Mouse (Mus musculus): ENCODE data around the gene Gpr37. TPM values are rescaled to one million over a fixed set of nuclear protein-coding genes. Genes with fewer than 3 reads are reported as not detected.
A peak's percentile ranks its signal among the peaks of the same experiment; 100 is the strongest.

Gene Gpr37
- 2.2 and 3.1 TPM in 2 replicates for polyA plus RNA-seq (2014; fragmentation: Nextera tagmentation; extraction: Ambion mirVana)

DNA sequence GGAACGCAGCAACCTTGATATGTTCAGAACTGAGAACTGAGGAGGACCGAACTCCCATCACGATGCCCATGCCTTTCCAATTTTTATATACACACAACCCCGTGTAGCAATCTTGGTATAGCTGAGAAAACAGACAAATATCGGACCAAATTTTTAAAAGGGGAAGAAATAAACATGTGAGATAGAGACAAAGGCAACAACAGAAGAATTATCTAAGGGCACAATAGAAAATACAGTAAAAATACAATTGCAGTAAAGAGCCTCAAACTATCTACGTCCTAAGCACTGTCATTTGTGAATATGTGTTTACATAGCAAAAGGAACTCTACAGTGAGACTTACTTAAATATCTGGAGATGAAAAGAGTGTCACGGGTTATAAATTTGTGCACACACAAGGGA is at the start of gene Gpr37:
TSS of gene Gpr37 (minus strand) at position 101 of the 400 bp plus-strand sequence.
- DNase-seq (no peak), ATAC-seq (ENCODE audit: low FRiP score, low TSS enrichment) (0 out of 2 replicates have a peak, but pooled peaks have one; percentile 1)
- Histone ChIP-seq H3K9ac (replicated peaks; ENCODE audit: low read length) (peak within 1 kb of the TSS; percentile 61), H3K27me3 (ENCODE audit: control insufficient read depth, insufficient read depth, low read length) (peaks cover 6% of the 10 kb centered on the region; the same call in 1 of the 2 replicates), H3K27ac (replicated peaks; ENCODE audit: low read depth, low read length) (peak within 1 kb of the TSS; percentile 65), H3K4me2 (ENCODE audit: low read length) (peak within 1 kb of the TSS; percentile 91), H3K36me3 (ENCODE audit: control insufficient read depth, insufficient read depth, low read length) (no peaks in the 10 kb centered on the region), H3K9me3 (ENCODE audit: control insufficient read depth, low read length) (no peaks in the 10 kb centered on the region), H3K4me3 (replicated peaks; ENCODE audit: low read depth, low read length) (peak within 1 kb of the TSS; percentile 57), H3K4me1 (ENCODE audit: control insufficient read depth, insufficient read depth, low read length) (peaks cover 17% of the 10 kb centered on the region)
- 35% methylated on average over 7 of the region's 7 CpGs for WGBS

DNA sequence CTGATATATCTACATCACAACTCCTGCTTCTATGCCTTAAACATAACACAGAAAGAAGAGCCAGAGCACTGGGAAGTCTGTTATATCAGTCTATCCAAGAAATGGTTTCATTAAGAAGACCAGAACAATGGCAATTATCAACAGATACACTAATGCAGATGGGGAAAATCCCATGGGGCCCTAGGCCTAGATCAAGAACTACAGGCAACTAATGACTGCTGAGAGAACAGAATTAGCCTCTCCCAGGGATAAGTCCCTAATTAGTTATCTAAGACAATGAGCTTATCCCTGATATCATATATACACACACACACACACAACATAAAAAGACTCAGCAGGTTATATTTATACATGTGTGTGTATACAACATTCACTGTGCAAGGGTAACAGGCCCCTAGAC is 46.0 kb upstream of the Gpr37 start:
- Histone ChIP-seq H3K27ac (replicated peaks; ENCODE audit: low read depth, low read length) (no peak overlapping the region), H3K4me1 (ENCODE audit: control insufficient read depth, insufficient read depth, low read length) (no peaks in the 10 kb centered on the region), H3K27me3 (ENCODE audit: control insufficient read depth, insufficient read depth, low read length) (no peaks in the 10 kb centered on the region), H3K4me2 (ENCODE audit: low read length) (no peak overlapping the region), H3K9ac (replicated peaks; ENCODE audit: low read length) (no peak overlapping the region), H3K9me3 (ENCODE audit: control insufficient read depth, low read length) (no peaks in the 10 kb centered on the region), H3K36me3 (ENCODE audit: control insufficient read depth, insufficient read depth, low read length) (no peaks in the 10 kb centered on the region), H3K4me3 (replicated peaks; ENCODE audit: low read depth, low read length) (no peak overlapping the region)
- ATAC-seq (ENCODE audit: low FRiP score, low TSS enrichment) (no peak), DNase-seq (peak; percentile 20)

DNA sequence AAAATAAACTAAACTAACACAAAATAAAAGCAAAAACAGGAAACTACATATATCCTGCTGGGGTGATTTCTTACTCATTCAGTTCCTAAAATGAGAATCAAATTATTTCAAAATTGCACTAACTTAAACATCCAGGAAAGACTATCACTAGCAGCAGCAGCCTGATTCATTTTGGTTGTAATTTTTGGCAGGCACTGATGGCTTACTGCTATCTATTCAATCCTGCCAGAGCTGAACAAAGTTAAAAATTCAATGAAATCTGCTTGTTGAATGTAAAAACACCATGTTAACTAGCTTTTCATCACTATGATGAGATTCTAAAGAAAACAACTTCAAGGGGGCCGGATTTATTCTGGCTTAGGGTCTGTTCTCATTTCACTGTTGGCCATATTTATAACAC is 36.0 kb upstream of the Gpr37 start:
- Histone ChIP-seq H3K27ac (replicated peaks; ENCODE audit: low read depth, low read length) (no peak overlapping the region), H3K4me3 (replicated peaks; ENCODE audit: low read depth, low read length) (no peak overlapping the region)

DNA sequence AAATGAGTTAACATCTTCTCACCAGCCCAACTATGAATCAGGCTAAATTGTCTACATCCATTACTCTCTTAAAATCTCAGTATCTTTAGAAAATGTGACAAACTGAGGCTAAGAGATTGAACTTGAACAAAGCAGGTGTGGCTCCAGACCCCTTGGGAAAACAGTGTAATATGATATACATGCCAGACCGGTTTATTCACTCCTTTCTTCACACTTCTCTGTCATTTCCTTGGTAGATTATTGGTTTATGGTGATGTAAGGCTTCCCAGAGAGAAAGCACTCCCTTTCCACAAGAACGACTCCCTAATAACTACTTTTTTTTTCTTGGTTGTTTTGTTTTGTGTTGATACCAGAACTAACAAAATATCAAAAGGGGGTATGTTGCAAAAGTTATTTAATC is 20.1 kb upstream of the Gpr37 start:
- DNase-seq, result no peak
- H3K27ac ChIP-seq (replicated peaks; ENCODE audit: low read depth, low read length), result no peak overlapping the region
- no peak overlapping the region for H3K4me3 ChIP-seq (replicated peaks; ENCODE audit: low read depth, low read length)
- H3K9me3 ChIP-seq (ENCODE audit: control insufficient read depth, low read length), result no peaks in the 10 kb centered on the region
- H3K4me2 ChIP-seq (ENCODE audit: low read length), result no peak overlapping the region
- no peak for ATAC-seq (ENCODE audit: low FRiP score, low TSS enrichment)
- H3K9ac ChIP-seq (replicated peaks; ENCODE audit: low read length), result no peak overlapping the region
- H3K36me3 ChIP-seq (ENCODE audit: control insufficient read depth, insufficient read depth, low read length), result no peaks in the 10 kb centered on the region
- no peaks in the 10 kb centered on the region for H3K27me3 ChIP-seq (ENCODE audit: control insufficient read depth, insufficient read depth, low read length)
- H3K4me1 ChIP-seq (ENCODE audit: control insufficient read depth, insufficient read depth, low read length), result no peaks in the 10 kb centered on the region
- 47% methylated on average over 2 of the region's 2 CpGs for WGBS

More for the DNA sequence above, 36.0 kb upstream of the Gpr37 start:
- Histone ChIP-seq H3K9me3 (ENCODE audit: control insufficient read depth, low read length) (no peaks in the 10 kb centered on the region), H3K4me2 (ENCODE audit: low read length) (no peak overlapping the region), H3K9ac (replicated peaks; ENCODE audit: low read length) (no peak overlapping the region), H3K36me3 (ENCODE audit: control insufficient read depth, insufficient read depth, low read length) (no peaks in the 10 kb centered on the region), H3K4me1 (ENCODE audit: control insufficient read depth, insufficient read depth, low read length) (no peaks in the 10 kb centered on the region), H3K27me3 (ENCODE audit: control insufficient read depth, insufficient read depth, low read length) (no peaks in the 10 kb centered on the region)
- 91% methylated on average over 1 of the region's 1 CpGs for WGBS
- DNase-seq (no peak), ATAC-seq (ENCODE audit: low FRiP score, low TSS enrichment) (no peak)

DNA sequence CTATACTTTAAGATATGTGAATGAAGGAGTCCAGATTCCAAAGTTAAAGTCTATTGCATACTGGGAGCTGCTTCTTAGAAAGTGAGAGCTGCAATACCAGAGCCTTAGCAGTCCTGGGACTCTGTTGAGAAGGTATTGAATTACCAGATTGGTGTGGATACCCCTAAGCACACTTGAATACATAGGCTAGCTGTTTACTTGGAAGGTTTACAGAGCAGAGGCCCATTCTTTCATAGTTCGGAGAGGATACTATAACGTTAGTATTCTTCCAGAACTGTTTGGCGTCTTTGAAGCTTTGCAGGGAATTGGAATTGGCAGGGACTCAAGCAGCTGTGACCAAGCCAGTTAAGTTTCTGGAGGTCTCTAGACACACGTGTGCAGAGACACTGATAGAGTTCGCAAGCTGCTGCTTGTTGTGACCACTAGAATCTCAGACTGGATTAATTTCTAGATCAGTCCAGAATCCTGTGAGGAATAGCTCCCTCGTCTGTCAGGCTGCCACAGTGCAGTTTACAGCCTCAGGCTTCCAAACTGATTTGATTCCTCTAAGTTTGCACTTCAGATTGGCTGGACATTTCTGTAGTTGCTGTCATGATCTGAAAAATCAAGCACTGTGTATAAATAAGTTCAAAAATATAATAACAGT is 18.8 kb upstream of the Gpr37 start:
- no peaks in the 10 kb centered on the region for H3K27me3 ChIP-seq (ENCODE audit: control insufficient read depth, insufficient read depth, low read length)
- no peak overlapping the region for H3K4me3 ChIP-seq (replicated peaks; ENCODE audit: low read depth, low read length)
- 43% methylated on average over 6 of the region's 6 CpGs for WGBS
- peak; percentile 76 for DNase-seq
- H3K4me1 ChIP-seq (ENCODE audit: control insufficient read depth, insufficient read depth, low read length), result no peaks in the 10 kb centered on the region
- H3K9ac ChIP-seq (replicated peaks; ENCODE audit: low read length), result no peak overlapping the region
- H3K9me3 ChIP-seq (ENCODE audit: control insufficient read depth, low read length), result no peaks in the 10 kb centered on the region
- no peaks in the 10 kb centered on the region for H3K36me3 ChIP-seq (ENCODE audit: control insufficient read depth, insufficient read depth, low read length)
- ATAC-seq (ENCODE audit: low FRiP score, low TSS enrichment), result peak; percentile 60; the same call in 1 of the 2 replicates
- no peak overlapping the region for H3K27ac ChIP-seq (replicated peaks; ENCODE audit: low read depth, low read length)
- no peak overlapping the region for H3K4me2 ChIP-seq (ENCODE audit: low read length)

DNA sequence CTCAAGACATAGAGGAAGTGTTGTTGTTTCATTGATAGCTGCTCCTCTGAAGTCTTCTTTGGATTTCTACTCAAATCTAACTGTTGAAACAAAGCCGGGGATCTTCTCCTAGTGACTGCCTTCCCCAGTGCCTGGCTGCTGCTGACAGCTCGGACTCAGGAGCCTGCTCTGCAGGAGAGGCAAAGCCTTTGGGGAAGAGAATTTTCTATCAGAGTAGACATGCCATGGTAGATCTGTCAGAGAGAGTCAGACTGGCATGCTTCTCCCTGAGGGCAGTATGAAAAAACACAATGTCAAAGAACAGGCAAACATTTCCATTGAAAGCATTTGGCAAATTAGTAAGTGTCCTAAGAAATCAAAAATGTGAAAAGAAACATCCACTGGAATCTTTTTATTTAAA is 9.4 kb upstream of the Gpr37 start:
- no peak overlapping the region for H3K4me3 ChIP-seq (replicated peaks; ENCODE audit: low read depth, low read length)
- no peak for DNase-seq
- 34% methylated on average over 2 of the region's 2 CpGs for whole genome bisulfite sequencing

DNA sequence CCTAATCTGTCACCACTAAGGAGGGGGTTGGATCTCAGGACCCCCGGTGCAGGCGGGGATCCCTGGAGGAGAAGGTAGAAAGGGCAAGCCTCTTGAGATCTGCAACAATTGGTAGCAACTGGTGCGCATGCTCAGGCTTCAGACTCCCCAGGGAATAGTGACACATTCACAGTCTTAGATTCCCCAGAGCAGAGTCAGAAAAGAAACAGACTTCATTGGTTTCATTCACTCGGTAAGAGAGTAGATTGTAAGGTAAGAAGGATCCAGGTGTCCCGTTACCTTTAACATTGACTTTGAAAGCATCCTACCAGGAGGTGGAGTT is 284 bp downstream of the Gpr37 start:
- peak; percentile 73 for ATAC-seq (ENCODE audit: low FRiP score, low TSS enrichment)
- H3K36me3 ChIP-seq (ENCODE audit: control insufficient read depth, insufficient read depth, low read length), result no peaks in the 10 kb centered on the region
- H3K4me1 ChIP-seq (ENCODE audit: control insufficient read depth, insufficient read depth, low read length), result peaks cover 17% of the 10 kb centered on the region
- no peaks in the 10 kb centered on the region for H3K9me3 ChIP-seq (ENCODE audit: control insufficient read depth, low read length)
- peak; percentile 85 for DNase-seq
- H3K4me2 ChIP-seq (ENCODE audit: low read length), result peak overlapping the region; percentile 91
- peaks cover 6% of the 10 kb centered on the region; the same call in 1 of the 2 replicates for H3K27me3 ChIP-seq (ENCODE audit: control insufficient read depth, insufficient read depth, low read length)
- WGBS, result 3% methylated on average over 5 of the region's 5 CpGs
- H3K9ac ChIP-seq (replicated peaks; ENCODE audit: low read length), result peak overlapping the region; percentile 61
- peak overlapping the region; percentile 57 for H3K4me3 ChIP-seq (replicated peaks; ENCODE audit: low read depth, low read length)
- peak overlapping the region; percentile 65 for H3K27ac ChIP-seq (replicated peaks; ENCODE audit: low read depth, low read length)

More for the DNA sequence above, 9.4 kb upstream of the Gpr37 start:
- Histone ChIP-seq H3K9me3 (ENCODE audit: control insufficient read depth, low read length) (no peaks in the 10 kb centered on the region), H3K4me1 (ENCODE audit: control insufficient read depth, insufficient read depth, low read length) (no peaks in the 10 kb centered on the region), H3K36me3 (ENCODE audit: control insufficient read depth, insufficient read depth, low read length) (no peaks in the 10 kb centered on the region), H3K27ac (replicated peaks; ENCODE audit: low read depth, low read length) (no peak overlapping the region), H3K4me2 (ENCODE audit: low read length) (no peak overlapping the region), H3K9ac (replicated peaks; ENCODE audit: low read length) (no peak overlapping the region), H3K27me3 (ENCODE audit: control insufficient read depth, insufficient read depth, low read length) (no peaks in the 10 kb centered on the region)
- no peak for ATAC-seq (ENCODE audit: low FRiP score, low TSS enrichment)

DNA sequence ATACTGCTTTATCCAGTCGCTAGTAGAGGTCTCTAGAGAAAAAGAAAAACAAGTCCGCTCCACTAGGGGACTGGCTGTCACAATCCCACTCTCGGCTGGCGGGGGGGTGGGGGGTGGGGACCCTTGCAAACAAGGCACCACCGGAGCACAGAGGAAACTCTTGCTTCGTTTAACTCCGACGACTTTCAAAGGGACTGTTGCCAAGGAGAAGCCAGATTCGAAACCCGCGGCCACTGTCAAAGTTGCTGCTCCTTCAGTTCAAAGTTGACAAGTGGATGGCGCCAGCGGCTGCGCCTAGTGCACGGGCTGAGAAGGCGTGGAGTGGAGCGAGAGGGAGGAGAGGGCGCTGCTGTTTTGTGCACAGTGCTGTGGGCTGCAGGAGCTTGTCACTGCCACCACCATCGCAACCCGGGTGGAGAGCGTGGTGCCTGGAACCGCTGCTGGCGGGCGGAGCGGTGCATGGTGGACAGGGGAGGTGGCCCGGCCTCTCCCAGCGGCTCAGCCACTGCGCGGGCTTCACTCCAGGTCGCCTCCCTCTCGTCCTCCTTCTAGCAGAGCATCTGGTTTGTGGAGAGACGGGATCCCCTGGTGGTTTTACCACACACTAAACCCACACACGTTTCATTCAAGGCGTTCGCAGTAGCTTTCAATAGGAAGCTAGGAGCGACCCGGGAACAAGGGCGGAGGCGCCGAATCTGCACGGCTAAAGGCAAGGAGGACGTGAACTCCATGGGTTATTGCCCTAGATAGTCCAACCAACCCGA is 827 bp downstream of the Gpr37 start:
- H3K4me2 ChIP-seq (ENCODE audit: low read length), result peak overlapping the region; percentile 91
- H3K27me3 ChIP-seq (ENCODE audit: control insufficient read depth, insufficient read depth, low read length), result peaks cover 6% of the 10 kb centered on the region; the same call in 1 of the 2 replicates
- H3K36me3 ChIP-seq (ENCODE audit: control insufficient read depth, insufficient read depth, low read length), result no peaks in the 10 kb centered on the region
- WGBS, result under 1% methylated on average over 43 of the region's 43 CpGs
- ATAC-seq (ENCODE audit: low FRiP score, low TSS enrichment), result peak; percentile 77
- peak overlapping the region; percentile 57 for H3K4me3 ChIP-seq (replicated peaks; ENCODE audit: low read depth, low read length)
- H3K4me1 ChIP-seq (ENCODE audit: control insufficient read depth, insufficient read depth, low read length), result peaks cover 17% of the 10 kb centered on the region
- H3K9ac ChIP-seq (replicated peaks; ENCODE audit: low read length), result peak overlapping the region; percentile 61
- H3K27ac ChIP-seq (replicated peaks; ENCODE audit: low read depth, low read length), result peak overlapping the region; percentile 65
- peak; percentile 72 for DNase-seq
- H3K9me3 ChIP-seq (ENCODE audit: control insufficient read depth, low read length), result no peaks in the 10 kb centered on the region
